Mouse (Mus musculus): ENCODE data around the gene Ckap5.

- TF ChIP-seq MAFK (IDR thresholded peaks at IDR 0.05; ENCODE audit: insufficient read depth, low read depth, low read length) (no peak), ZNF384 (IDR thresholded peaks at IDR 0.05; ENCODE audit: low read depth, low read length) (peak; percentile 96), CHD2 (IDR thresholded peaks at IDR 0.05; ENCODE audit: low read depth, low read length) (no peak), HCFC1 (IDR thresholded peaks at IDR 0.05; ENCODE audit: borderline replicate concordance, insufficient read depth, low read length) (no peak), ZC3H11A (IDR thresholded peaks at IDR 0.05; ENCODE audit: borderline replicate concordance, low read depth, low read length) (peak; percentile 92; the same call in 1 of the 2 replicates)
Observed at GRCm38 (mm10) chr2:91480805-91481514, 45.6 kb upstream of the Ckap5 start.
